Mouse (Mus musculus) lung, postnatal 36 days (tissue): ENCODE data around the gene Drap1.

Experiments
- DNase-seq: peaks from one replicate; pipeline ENCODE4 v3.0.0; 2022; ENCODE audit warnings: mixed read lengths

Drap1 gene

GRCm38 (mm10) chr19:5374177-5374576, 50.6 kb downstream of the Drap1 start:
- no peak for DNase-seq
